Mouse (Mus musculus): ENCODE data around the gene Trpm3.

Gene Trpm3

DNA sequence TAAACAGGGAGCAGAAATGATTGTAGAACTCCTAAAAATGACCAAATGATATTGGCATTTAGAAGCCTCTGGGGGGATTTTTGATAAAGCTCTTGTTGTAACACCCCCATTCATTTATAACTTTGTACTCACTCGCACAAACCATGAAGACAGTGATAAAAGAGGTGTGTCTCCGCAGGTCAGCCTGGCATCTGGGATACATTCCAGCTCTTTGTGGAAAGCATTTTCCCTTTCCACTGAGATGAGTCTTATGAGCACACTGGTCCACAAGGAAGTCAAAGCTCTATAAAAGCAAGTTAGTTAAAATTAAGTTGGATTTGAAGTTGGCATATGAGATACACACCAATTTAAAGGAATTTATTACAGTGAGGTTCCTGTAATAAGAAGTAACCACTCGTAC lies 600.4 kb downstream of the Trpm3 start:
- no peak for DNase-seq (ENCODE audit: low read depth, low spot score)

DNA sequence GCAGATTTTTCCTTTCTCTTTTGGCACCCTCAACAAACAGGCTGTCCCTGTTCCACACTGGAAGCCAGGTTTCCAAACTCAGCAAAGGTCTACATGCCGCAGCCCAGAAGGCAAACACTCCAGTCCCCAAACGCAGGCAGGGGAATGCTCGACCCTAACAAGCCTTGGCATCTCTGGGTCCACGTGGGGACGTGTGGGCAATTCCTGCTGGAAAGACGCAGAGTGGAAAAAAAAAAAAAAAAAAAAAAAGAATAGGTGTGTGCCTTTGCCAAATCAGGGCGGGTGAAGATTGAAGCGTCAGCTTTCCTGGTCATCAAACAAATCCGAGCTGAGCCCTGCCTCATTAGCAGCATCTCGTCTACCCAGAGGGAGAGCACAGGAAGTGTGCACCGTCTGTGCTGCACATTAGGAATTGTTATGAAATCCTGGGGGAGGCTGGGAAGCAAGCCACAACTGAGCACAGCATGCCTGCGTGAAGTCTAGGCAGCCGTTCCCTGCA lies 614.5 kb downstream of the Trpm3 start:
- no peak for DNase-seq (ENCODE audit: low read depth, low spot score)

DNA sequence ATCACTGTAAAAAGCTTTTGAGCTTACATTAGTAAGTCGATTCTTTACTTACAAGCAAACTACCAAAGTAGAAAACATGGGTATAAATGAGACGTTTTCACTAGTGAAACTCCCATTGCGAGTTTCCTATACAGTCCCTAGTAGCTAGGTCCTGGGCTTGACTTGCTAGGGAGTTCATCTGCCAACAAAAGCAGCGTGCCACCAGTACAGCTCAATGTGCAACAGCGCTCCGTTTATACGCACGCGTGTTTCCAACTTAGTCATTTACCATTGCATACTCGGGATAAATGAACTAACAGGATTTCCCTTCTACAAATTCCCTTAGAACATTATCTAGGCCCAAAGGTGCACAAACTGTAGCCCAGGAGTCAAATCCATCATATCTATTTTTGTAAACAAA lies 615.2 kb downstream of the Trpm3 start:
- no peak for DNase-seq (ENCODE audit: low read depth, low spot score)

DNA sequence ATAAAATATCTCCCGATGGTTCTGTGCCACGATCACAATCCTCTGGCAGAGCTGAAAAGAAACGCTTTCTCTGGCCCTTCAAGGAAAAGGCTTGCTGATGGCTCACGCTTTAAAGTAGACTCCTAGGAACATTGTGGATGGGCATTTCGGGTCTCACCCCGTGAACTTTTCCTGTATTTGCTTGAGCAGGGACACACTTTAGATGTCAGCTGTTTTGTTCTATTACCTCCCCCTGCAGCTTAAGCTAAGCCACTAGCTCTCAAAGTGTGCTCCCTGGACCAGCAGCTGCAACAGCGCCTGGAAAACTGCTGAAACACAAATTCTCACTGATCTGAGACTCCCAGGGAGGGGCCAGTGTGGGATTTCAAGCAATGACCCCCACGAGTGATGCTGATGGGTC lies 615.7 kb downstream of the Trpm3 start:
- DNase-seq (ENCODE audit: low read depth, low spot score), result no peak

DNA sequence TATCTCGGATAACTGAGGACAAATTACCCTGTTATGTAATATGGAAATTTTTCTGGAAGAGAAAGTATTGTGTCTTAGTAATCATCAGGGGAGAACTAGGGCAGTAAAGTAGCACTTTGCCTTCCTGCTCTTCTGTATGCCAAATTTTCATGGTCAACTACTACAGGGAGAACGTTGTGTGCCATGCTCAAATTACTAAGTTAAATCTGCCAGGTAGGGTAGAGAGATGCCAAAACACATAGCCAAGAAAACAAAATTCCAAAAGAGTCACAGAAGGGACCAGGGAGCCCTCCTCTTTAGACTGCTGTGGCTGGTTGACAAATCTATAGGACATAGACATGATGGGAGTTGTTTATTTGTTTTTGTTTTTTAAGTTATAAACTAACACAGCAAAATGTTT lies 619.6 kb downstream of the Trpm3 start:
- no peak for DNase-seq (ENCODE audit: low read depth, low spot score)

DNA sequence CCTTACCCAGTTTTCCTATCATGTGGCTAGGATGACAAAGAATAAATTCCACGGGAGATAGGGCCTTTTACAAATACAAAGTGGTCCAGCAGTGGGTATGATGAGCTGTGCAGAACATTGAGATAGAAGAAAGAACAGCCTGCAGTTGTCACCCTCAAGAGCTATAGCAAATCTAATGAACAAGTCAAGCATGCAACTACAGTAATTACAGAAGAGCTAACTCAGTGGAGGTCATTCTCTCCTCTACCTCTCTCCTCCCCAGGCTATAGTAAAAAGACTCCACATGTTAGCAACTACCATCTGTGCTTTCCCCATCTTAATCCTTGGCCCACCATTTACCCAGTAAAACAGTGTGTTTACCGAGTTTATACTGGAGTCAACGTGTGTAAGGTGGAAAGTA lies 629.4 kb downstream of the Trpm3 start:
- DNase-seq (ENCODE audit: low read depth, low spot score), result no peak

DNA sequence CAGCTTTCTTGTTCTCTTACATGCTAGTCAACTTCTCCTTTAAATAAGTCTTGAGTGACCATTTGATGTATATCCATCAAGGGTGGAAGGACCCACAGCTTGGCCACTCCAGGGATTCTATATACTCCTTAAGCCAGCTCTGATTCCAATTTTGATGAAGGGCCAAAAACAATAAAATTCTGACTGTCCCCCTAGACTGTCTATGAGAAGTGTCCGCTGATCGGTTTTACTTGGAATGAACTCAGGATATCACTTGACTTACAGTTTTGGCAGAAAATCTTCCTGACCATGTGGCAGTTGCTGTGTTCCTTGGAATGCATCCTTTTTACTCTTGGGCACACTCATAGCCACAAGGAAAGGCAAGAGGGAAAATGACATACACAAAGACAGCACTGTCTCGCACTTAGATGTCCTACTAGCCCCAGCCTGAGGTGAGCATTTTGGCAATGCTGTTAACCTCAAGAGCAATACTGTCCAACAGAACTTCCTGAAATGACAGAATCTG lies 636.4 kb downstream of the Trpm3 start:
- no peak for DNase-seq (ENCODE audit: low read depth, low spot score)

DNA sequence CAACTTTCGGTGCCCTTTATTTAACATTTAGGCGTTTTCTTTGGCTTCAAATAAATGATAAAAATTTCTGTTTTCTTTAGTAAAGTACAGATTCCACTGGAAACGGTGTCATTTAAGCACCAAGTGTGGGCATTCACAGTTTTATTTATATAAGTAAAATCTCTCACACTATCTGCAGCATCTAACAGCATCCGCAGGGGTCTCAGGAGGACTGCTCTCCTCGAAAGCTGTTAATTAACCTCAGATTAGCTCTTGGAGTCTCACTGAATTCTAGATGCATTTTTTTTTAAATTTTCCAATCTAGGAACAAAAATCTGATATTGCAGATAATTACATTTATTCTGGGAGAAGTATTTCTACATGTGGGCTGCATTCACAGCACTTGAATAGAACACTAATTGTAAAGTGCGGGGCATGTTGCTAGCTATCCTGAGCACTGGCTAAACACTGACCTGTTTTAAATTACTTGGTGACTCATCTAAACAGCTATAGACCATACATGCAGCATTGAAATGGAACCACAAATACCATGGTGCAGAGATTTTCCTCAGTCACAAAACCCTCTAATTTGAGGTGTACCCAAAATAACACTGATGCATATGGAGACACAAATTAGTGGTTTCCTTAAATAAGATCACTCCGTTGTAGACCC lies 641.5 kb downstream of the Trpm3 start:
- no peak for DNase-seq (ENCODE audit: low read depth, low spot score)

DNA sequence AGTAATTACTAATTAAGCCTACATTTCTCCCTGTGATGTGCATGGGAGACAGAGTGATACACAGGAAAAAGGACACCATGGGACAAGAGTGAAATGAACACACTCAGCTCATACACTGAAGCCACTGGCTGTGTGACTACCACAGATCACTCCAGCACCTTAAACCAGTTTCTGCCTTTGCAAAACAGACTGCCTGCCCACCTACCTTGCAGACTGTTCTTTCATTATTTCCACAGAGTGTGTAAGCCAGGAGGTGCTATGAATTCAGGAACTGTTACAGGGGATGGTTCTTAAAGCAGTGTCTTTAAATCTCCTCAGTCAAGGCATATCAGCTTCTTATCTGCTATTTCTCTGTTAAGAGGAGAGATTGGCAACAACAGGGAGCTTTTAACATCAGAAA lies 642.7 kb downstream of the Trpm3 start:
- DNase-seq (ENCODE audit: low read depth, low spot score), result no peak

DNA sequence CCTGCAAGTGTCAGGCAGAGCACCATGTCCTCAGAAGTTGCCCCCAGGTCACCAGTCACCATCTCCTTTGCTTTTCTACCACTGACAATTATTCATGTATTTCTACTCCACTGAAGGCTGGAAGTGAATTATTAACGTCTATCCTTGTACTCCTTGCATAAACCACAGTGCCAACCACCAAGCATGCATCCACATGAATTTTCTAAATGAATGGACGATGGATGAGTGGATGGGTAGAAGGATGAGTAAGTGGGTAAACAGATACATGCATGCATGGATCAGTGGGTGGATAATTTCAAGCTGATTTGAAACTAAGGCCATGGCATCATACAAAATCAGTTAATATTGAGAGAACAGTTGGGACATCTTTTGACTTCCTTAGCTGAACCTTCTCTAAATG lies 644.9 kb downstream of the Trpm3 start:
- no peak for DNase-seq (ENCODE audit: low read depth, low spot score)

DNA sequence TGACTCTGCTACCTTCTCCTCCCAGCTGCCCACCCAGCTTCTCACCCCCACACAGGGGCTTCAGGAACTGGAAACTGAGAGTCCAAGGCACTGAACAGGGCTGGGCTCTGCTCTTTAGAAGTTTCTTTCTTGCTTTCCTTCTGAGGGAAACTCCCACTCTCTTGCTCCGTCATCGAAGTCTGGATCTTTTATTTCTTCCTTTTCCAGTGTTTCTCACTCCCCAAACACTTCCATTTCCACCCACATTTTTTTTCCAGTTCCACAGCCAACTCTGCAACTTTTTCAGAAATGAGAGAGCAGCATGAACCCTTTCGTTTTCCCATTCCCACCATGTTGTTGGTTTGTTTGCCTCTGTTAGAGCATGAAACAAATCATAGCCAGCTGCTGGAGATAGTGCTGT lies 650.9 kb downstream of the Trpm3 start:
- no peak for DNase-seq (ENCODE audit: low read depth, low spot score)

DNA sequence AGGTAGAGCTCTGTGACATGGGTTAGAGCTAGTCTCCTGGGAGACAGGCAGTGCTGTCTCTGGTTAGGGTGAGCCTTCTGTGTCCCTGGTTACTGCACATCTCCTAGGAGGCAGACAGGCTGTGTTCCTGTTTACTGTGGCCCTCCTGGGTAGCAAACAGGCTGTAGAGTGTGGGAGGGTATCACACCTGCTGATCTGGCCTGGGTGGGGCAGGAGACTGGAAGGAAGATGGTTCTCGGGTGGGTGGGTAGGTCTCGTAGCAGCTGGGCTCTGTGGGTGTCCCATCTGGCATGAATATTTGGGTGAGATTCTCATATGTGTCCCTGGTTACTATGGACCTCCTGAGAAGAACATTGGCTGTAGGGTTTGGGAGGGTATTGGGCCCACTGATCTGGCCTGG lies 658.1 kb downstream of the Trpm3 start:
- DNase-seq (ENCODE audit: low read depth, low spot score), result no peak

DNA sequence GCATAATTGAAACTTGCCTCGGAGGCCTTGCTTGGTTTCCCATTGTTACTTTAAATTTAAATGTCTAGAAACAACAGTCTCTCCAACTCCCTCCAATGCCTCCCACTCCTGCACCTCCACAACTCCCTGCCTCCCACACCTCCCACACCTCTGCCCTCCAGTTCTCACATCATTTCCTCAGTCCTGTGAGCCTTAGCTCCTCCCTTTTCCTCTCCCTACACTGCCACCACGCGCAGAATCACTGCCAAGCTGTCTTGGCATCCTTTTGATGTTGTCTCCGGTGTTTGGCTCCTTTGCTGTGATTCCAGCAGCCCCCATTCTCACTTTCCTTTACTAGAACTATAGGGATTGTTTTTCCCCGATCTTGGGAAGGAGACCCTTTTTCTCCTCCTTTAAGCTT lies 661.6 kb downstream of the Trpm3 start:
- no peak for DNase-seq (ENCODE audit: low read depth, low spot score)

DNA sequence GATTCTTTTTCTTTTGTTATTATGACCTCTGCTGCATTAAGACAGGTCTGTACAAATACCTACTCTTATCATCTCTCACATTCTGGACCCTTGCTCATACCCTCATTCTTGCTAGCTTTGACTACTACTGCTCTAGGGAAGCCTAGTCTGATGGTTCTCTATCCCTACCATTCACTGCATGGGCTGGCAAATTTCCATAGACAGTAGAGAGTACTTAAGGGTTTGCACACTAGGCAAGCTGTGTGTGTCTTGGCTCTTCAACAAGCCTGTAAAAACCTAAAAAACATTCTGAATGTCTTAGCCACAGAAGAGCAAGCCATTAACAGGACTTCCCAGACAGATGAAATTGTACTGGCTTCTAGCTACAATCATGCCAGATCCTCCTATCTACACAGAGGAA lies 664.5 kb downstream of the Trpm3 start:
- no peak for DNase-seq (ENCODE audit: low read depth, low spot score)

DNA sequence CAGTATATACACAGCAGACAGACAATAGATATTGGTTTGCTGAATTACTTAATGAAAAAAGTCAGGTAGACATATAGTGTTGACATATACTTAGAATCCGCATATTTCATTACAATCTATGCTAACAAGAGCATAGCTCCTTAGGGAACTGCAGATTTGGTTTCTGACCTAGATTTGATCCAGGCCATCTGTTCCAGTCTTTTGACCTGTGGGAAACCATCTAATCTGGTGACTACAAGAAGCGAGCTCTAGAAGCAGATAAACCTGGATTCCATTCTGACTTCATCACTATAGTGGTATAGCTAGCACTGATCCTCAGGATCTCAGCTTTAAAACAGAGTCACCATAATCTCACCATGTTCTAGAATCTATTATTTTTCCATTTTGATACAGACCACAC lies 665.5 kb downstream of the Trpm3 start:
- DNase-seq (ENCODE audit: low read depth, low spot score), result no peak

DNA sequence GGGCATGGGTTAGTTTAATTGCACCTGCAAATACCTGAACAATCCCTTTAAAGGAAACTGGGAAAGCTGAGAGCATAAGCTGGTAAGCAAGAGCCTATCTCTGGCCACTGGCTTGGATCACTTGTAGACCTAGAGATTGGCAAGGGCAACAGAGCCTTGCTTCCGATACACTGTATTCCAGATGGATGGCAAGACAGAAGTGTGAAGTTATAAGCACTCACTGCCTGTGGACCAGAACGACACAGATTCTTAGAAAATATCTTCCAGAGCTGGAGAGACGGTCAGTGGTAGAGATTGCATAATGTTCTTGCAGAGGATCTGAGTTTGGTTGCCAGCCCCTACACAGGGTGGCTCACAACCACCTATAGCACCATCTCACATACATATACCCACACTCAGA lies 671.4 kb downstream of the Trpm3 start:
- DNase-seq (ENCODE audit: low read depth, low spot score), result no peak

DNA sequence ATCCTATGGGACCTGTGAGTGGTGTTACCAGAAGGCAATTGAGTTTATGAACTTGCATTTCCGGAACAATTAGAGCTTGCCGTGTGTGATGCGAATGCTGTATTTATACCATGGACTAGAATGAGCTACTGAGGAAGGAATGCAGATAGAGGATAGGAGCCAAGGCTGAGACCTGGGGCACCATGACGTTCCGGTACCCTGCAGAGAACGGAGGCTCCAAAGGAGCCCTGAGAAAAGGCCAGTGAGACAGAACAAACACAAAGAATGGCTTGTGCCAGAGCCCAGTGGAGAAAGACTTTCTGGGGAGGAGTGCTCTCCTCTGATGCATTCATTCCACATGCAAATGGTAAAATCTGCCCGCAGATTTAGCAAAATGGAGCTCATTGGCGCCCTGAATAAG lies 682.9 kb downstream of the Trpm3 start:
- no peak for DNase-seq (ENCODE audit: low read depth, low spot score)

DNA sequence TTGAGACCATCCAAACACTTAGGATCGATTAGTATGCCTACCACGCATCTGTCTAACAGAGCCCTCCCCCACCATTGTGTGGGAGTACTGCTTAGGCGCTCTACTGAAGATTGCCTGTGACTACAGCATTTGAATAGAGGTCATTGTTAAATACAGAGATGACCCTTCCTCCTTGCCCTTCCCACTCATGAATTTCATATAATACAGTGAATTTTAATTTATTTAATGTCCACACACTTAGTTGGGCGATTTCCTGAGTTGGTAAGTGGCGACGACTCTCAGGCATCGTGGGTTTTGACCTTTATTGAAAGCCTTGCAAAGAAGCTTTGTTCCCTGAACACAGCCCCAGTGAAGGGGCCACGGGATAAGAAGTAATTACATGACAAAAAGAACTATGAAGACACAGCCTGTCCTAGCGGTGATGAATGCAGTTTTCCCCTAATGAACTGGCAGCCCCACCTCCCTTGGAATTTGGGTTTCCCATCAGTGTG lies 684.7 kb downstream of the Trpm3 start:
- no peak for DNase-seq (ENCODE audit: low read depth, low spot score)

DNA sequence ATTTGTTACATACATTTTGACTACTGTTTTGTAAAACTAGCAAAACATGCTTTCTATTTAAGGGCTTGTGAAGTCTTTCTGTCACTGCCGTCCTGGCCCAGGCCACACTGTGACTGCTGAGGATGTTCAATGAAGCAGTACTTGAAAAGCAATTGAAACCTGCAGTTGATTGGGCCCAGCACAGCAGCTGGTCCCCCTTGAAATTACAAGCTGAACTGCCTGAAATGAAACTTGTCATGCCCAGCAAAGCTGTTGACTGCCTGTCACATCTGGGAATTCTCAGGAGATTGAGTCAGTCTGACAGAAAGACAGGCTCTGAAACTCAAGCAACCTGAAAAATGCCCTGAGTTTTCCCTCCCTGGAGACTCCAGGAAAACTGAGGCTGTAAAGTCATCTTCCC lies 687.0 kb downstream of the Trpm3 start:
- DNase-seq (ENCODE audit: low read depth, low spot score), result no peak

DNA sequence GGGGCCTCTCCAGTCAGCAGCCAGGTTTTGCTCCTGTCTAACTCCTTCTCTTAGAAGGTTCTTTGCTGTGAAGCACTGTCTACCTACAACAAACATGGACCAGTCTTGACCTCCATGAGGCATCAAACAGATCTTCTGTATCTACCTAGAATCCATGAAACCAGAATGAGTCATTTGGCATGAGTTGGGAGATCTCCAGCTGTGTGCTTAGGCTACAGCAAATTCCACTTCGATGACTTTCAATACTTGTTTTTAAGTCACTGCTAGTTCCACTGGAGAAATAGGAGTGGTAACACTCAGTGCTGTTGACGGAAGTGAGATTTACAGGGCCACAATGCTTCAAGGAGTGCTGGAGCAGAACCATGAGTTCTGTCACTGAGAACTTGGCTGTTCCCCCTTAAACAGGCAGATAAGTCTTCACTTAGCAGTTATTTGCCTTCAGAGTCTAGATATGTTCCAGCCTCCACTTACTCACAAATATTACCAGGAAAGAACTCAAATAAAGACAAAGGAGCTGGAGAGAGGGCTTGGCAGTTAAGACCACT lies 689.4 kb downstream of the Trpm3 start:
- DNase-seq (ENCODE audit: low read depth, low spot score), result no peak

DNA sequence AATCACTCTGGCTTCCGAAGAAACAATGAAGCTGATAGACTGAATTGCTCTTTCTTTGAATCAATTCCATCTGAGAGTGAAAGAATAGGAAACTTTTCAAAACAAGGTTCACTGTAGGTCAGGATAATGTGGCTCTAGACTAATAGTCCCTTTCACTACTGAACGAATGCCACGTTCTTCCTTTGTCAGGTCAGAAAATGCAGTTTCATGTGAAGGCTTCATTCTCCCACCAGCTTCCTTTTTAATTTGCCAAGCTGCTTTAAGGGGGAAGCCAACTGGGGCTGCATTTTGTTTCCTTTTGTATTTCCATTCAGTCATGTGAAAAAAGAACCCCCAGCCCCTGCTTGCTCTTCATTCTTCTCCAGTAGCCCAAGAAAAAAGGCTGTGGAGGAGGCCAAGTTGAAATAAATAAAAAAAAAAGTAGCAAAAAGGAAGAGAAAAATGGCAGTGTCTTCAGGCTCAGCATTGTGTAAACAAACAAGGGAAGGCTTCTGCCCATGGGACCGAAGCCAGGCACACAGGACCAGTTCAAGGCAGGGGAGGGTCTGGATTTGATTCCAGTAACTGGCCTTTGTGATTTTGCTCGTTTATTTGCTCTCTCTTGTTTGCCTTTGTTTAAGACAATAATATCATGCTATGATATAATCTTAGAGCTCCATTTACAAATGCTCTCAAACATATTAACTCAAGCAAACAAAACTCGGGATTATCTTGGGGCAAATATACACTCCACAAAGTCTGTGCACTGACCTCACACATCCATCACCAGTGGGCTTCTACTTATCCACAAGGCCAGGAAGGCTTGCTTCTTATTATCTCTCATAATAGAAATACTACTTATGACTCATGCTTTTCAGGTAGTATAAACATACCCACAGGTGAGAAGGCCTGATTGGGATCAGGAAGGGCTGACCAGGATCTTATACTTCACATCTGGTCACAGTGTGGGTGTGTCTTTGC lies 702.5 kb downstream of the Trpm3 start:
- DNase-seq (ENCODE audit: low read depth, low spot score), result no peak

DNA sequence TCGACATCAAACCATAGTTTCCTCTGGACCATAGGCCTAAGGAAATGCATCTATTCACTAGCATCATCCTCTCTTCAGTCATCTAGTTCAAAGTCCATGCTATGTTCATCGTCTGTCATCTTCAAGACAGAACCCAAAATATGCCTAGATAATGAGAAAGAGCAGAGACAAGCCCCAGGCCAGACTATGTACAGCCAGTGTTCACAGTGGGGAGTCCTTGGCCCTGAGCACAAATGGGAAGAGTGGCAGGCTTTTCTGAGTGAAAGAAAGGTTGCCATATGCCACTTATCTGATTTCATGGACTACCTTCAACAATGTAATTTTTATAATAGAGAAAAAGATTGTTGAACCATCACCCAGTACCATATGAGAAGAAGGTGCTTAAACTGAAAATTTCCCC lies 703.9 kb downstream of the Trpm3 start:
- DNase-seq (ENCODE audit: low read depth, low spot score), result no peak

Measured in A20 (cell line).